Mouse (Mus musculus) limb, embryonic 14.5 days (tissue): Measurements from ENCODE around the gene Gm14434. TPM values are rescaled to one million over a fixed set of nuclear protein-coding genes. Genes with fewer than 3 reads are reported as not detected.
"Not testable (repeated sequence)": the region's sequence is repeated elsewhere in the genome, so short reads cannot be mapped to it uniquely, and the experiment has no call there.

ENCODE experiments used
- ATAC-seq: fragments of 200-750 bp; cut with Nextera tagmentation; 2 replicates; pipeline ENCODE4 v1.8.0; 2017; ENCODE audit warnings: low read depth, moderate number of reproducible peaks, moderate TSS enrichment; ENCODE audit not compliant: low FRiP score
- DNase-seq: peaks from one replicate; pipeline ENCODE4 v3.0.0-alpha.2; 2015; ENCODE audit warnings: low spot score
- H3K27ac ChIP-seq: fragments of 300-500 bp; sonication (generic); replicated peaks from 2 replicates; pipeline ENCODE4 v1.5.1; 2014; ENCODE audit warnings: low read depth, mild to moderate bottlenecking, low read length, moderate library complexity, mixed read lengths
- H3K27me3 ChIP-seq: fragments of 300-500 bp; sonication (generic); 2 replicates; pipeline ENCODE4 v1.6.1; 2014; ENCODE audit warnings: low read length, mixed read lengths; ENCODE audit not compliant: control insufficient read depth, insufficient read depth
- H3K36me3 ChIP-seq: fragments of 300-500 bp; sonication (generic); 2 replicates; pipeline ENCODE4 v1.6.1; 2014; ENCODE audit warnings: mild to moderate bottlenecking, low read length, moderate library complexity, mixed read lengths; ENCODE audit not compliant: control insufficient read depth, insufficient read depth
- H3K4me1 ChIP-seq: fragments of 300-500 bp; sonication (generic); 2 replicates; pipeline ENCODE4 v1.6.1; 2014; ENCODE audit warnings: antibody characterized with exemption, low read length, mixed read lengths; ENCODE audit not compliant: control insufficient read depth, insufficient read depth
- H3K4me2 ChIP-seq: fragments of 300-500 bp; sonication (generic); replicated peaks from 2 replicates; pipeline ENCODE4 v1.6.1; 2014; ENCODE audit warnings: low read depth, mild to moderate bottlenecking, low read length, moderate library complexity; ENCODE audit not compliant: severe bottlenecking
- H3K4me3 ChIP-seq: fragments of 300-500 bp; sonication (generic); replicated peaks from 2 replicates; pipeline ENCODE4 v1.5.1; 2014; ENCODE audit warnings: low read length
- H3K9ac ChIP-seq: fragments of 300-500 bp; sonication (generic); 2 replicates; pipeline ENCODE4 v1.6.1; 2014; ENCODE audit warnings: mild to moderate bottlenecking, low read depth, low read length, moderate library complexity; ENCODE audit not compliant: severe bottlenecking
- H3K9me3 ChIP-seq: fragments of 300-500 bp; sonication (generic); 2 replicates; pipeline ENCODE4 v1.6.1; 2016; ENCODE audit warnings: low read length; ENCODE audit not compliant: control insufficient read depth
- WGBS: fragments of 180-500 bp; shearing (Covaris S2); extraction: QIAGEN DNeasy Blood & Tissue Kit; methylation state at CpG from one replicate; pipeline ENCODE4 v1.1.7; 2014; 5-methylcytosine and 5-hydroxymethylcytosine counted together
- polyA plus RNA-seq, 2 experiments: library from polyadenylated mRNA; depleted of rRNA in 1 of 2; stranded (reverse) in 1 of 2; unstranded in 1 of 2; fragments of >200 nt; fragmentation: Nextera tagmentation in 1 of 2; extraction: Ambion mirVana in 1 of 2; gene quantifications; 2 replicates each; pipeline versions ENCODE4 v1.2.1 to v1.2.3; 2012 to 2014

Gm14434 gene
- polyA plus RNA-seq (2012; rRNA removed), result 12.9 and 14.5 TPM in 2 replicates
- polyA plus RNA-seq (2014; fragmentation: Nextera tagmentation; extraction: Ambion mirVana), result 7.3 and 14.1 TPM in 2 replicates

DNA sequence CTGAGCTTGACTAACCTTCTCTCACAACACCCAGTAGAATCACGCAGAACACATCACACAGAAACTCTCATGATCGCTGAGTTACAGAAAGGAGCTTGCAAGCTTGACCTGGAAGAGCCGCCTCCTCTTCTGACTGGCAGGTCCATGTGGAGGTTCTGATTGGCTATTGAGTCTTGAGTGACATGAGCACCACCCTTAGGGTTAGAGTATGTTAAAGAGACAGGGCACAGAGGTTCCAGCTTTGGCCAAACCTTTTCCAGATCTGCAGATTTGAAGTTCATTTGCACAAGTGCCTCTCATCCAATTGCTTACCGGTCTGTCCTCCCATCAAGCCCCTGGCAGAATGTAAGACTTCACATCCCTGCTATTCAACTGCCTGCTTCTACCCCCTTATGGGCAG lies at the start of gene Gm14434:
Gene Gm14434 (minus strand): TSS at position 101 of the 400 bp plus-strand sequence.
- not testable (repeated sequence) for H3K4me2 ChIP-seq, H3K4me1 ChIP-seq, H3K9ac ChIP-seq, DNase-seq, ATAC-seq, H3K27me3 ChIP-seq, H3K27ac ChIP-seq, H3K4me3 ChIP-seq, H3K9me3 ChIP-seq, H3K36me3 ChIP-seq
- WGBS, result no CpG with 5 or more reads among the region's 4 CpGs

DNA sequence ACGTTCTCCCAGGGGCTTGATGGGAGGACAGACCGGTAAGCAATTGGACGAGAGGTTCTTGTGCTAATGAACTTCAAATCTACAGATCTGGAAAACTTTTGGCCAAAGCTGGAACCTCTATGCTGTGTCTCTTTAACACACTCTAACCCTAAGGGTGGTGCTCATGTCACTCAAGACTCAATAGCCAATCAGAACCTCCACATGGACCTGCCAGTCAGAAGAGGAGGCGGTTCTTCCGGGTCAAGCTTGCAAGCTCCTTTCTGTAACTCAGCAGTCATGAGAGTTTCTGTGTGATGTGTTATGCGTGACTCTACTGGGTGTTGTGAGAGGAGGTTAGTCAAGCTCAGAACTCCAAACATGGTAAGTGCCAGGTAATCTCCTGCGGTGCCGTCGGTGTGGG lies 34.2 kb upstream of the Gm14434 start, which contains the start of gene Zfp967:
Gene Zfp967 (plus strand): TSS at position 301 of the 400 bp plus-strand sequence.
- not testable (repeated sequence) for H3K4me2 ChIP-seq, H3K9me3 ChIP-seq, H3K4me1 ChIP-seq, H3K4me3 ChIP-seq, DNase-seq, ATAC-seq, H3K9ac ChIP-seq, H3K36me3 ChIP-seq, H3K27ac ChIP-seq, H3K27me3 ChIP-seq
- WGBS, result no CpG with 5 or more reads among the region's 9 CpGs

DNA sequence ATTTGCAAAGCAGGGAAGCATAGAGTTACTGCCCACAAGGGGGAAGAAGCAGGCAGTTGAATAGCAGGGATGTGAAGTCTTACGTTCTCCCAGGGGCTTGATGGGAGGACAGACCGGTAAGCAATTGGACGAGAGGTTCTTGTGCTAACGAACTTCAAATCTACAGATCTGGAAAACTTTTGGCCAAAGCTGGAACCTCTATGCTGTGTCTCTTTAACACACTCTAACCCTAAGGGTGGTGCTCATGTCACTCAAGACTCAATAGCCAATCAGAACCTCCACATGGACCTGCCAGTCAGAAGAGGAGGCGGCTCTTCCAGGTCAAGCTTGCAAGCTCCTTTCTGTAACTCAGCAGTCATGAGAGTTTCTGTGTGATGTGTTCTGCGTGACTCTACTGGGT lies 63.3 kb downstream of the Gm14434 start, which contains the start of gene Gm14435:
Gene Gm14435 (plus strand): TSS at position 301 of the 400 bp plus-strand sequence.
- H3K4me3 ChIP-seq, H3K4me2 ChIP-seq, H3K36me3 ChIP-seq, H3K27ac ChIP-seq, H3K9me3 ChIP-seq, ATAC-seq, H3K4me1 ChIP-seq, DNase-seq, H3K27me3 ChIP-seq, H3K9ac ChIP-seq: not testable (repeated sequence)
- no CpG with 5 or more reads among the region's 6 CpGs for WGBS

Other genes starting within 250 kb of the Gm14434 start
- not detected in 2 replicates for gene Gm11009, start 167.3 kb downstream of the Gm14434 start, polyA plus RNA-seq (2012; rRNA removed)
- gene Gm11009, start 167.3 kb downstream of the Gm14434 start, polyA plus RNA-seq (2014; fragmentation: Nextera tagmentation; extraction: Ambion mirVana), result not detected in 2 replicates
- 2.5 and 3.6 TPM in 2 replicates for gene Gm14435, start 63.2 kb downstream of the Gm14434 start, polyA plus RNA-seq (2012; rRNA removed)
- gene Gm14435, start 63.2 kb downstream of the Gm14434 start, polyA plus RNA-seq (2014; fragmentation: Nextera tagmentation; extraction: Ambion mirVana), result 11.8 and 15.1 TPM in 2 replicates
- gene Zfp967, start 34.3 kb upstream of the Gm14434 start, polyA plus RNA-seq (2012; rRNA removed), result not detected in 2 replicates
- gene Zfp967, start 34.3 kb upstream of the Gm14434 start, polyA plus RNA-seq (2014; fragmentation: Nextera tagmentation; extraction: Ambion mirVana), result not detected in 2 replicates
- gene Gm14308, start 149.6 kb upstream of the Gm14434 start, polyA plus RNA-seq (2012; rRNA removed), result 12.5 and 17.5 TPM in 2 replicates
- 13.5 and 19.3 TPM in 2 replicates for gene Gm14308, start 149.6 kb upstream of the Gm14434 start, polyA plus RNA-seq (2014; fragmentation: Nextera tagmentation; extraction: Ambion mirVana)
- 6.6 and 7.8 TPM in 2 replicates for gene Zfp973, start 183.7 kb upstream of the Gm14434 start, polyA plus RNA-seq (2012; rRNA removed)
- gene Zfp973, start 183.7 kb upstream of the Gm14434 start, polyA plus RNA-seq (2014; fragmentation: Nextera tagmentation; extraction: Ambion mirVana), result 8.5 and 12.5 TPM in 2 replicates
- 15.3 and 22.4 TPM in 2 replicates for gene Gm14305, start 221.5 kb upstream of the Gm14434 start, polyA plus RNA-seq (2012; rRNA removed)
- gene Gm14305, start 221.5 kb upstream of the Gm14434 start, polyA plus RNA-seq (2014; fragmentation: Nextera tagmentation; extraction: Ambion mirVana), result 29.3 and 31.9 TPM in 2 replicates